In genomic region chr5:151166266-151166665, GRCm38 (mm10) we compare ENCODE assay signal across 8 mouse cellular contexts.
DNase-seq lines count a peak whose midpoint lies in the region; ATAC-seq and TF ChIP-seq lines count a peak whose summit lies in the region.

No protein-coding gene starts in this region.

- no peaks in the 10 kb centered on the region for H3K36me3 ChIP-seq in kidney, embryonic 14.5 days (ENCODE audit: control insufficient read depth, insufficient read depth, low read length)
- no peaks in the 10 kb centered on the region for H3K36me3 ChIP-seq in forebrain, embryonic 10.5 days (replicated peaks)

- TF ChIP-seq POLR2A in cortical plate, adult 2 months (IDR thresholded peaks at IDR 0.05; ENCODE audit: extremely low read depth, insufficient read depth, low read length) = no peak

- peaks cover 3% of the 10 kb centered on the region; the same call in 1 of the 2 replicates for H3K4me1 ChIP-seq in kidney, embryonic 14.5 days (ENCODE audit: control insufficient read depth, insufficient read depth, low read length)
- H3K4me1 ChIP-seq in cortical plate, adult 2 months (ENCODE audit: control insufficient read depth, insufficient read depth, low read length) = no peaks in the 10 kb centered on the region; the same call in 1 of the 2 replicates
- H3K4me1 ChIP-seq in forebrain, embryonic 10.5 days = peaks cover 26% of the 10 kb centered on the region

- no peaks in the 10 kb centered on the region for H3K27me3 ChIP-seq in kidney, embryonic 14.5 days (ENCODE audit: control insufficient read depth, insufficient read depth, low read length)
- no peaks in the 10 kb centered on the region for H3K27me3 ChIP-seq in forebrain, embryonic 10.5 days (ENCODE audit: poor library complexity, severe bottlenecking)

- no peak overlapping the region for H3K4me2 ChIP-seq in kidney, embryonic 14.5 days (replicated peaks; ENCODE audit: low read depth, low read length)

- no peak for TF ChIP-seq CTCF in cortical plate, adult 2 months (IDR thresholded peaks at IDR 0.05; ENCODE audit: extremely low read depth, insufficient read depth, low read length)

- intact Hi-C loops in heart, postnatal 10 days (cut with DNase I) = no loop called here

- H3K9ac ChIP-seq in kidney, embryonic 14.5 days (ENCODE audit: low read depth, low read length) = no peak overlapping the region

- ATAC-seq in kidney, embryonic 14.5 days (ENCODE audit: low FRiP score, low TSS enrichment) = no peak

- H3K9me3 ChIP-seq in kidney, embryonic 14.5 days (ENCODE audit: control insufficient read depth, low read length) = no peaks in the 10 kb centered on the region
- H3K9me3 ChIP-seq in forebrain, embryonic 10.5 days = no peaks in the 10 kb centered on the region

- WGBS in kidney, embryonic 14.5 days = 83% methylated on average over 5 of the region's 5 CpGs
- 86% methylated on average over 5 of the region's 5 CpGs for WGBS in forebrain, embryonic 10.5 days

- peak; percentile 68 for DNase-seq in kidney, adult 18-20 months
- DNase-seq in heart, postnatal 10 days = peak; percentile 83 to 87
- DNase-seq in lung, adult 18-20 months = peak; percentile 88 to 91
- DNase-seq in spleen, postnatal 10 days (ENCODE audit: low spot score in 2 of 2) = no peak
- DNase-seq in forebrain, embryonic 10.5 days (ENCODE audit: extremely low spot score, low spot score) = no peak
- no peak for DNase-seq in thymus, postnatal 14 days

- H3K4me3 ChIP-seq in kidney, embryonic 14.5 days (ENCODE audit: low read length) = no peak overlapping the region
- H3K4me3 ChIP-seq in cortical plate, adult 2 months (ENCODE audit: insufficient read depth, low read length) = no peak overlapping the region
- H3K4me3 ChIP-seq in forebrain, embryonic 10.5 days = no peak overlapping the region

- no peak overlapping the region for H3K27ac ChIP-seq in kidney, embryonic 14.5 days (ENCODE audit: low read depth, low read length)
- peak overlapping the region; percentile 78 for H3K27ac ChIP-seq in cortical plate, adult 2 months (ENCODE audit: insufficient read depth, low read length)
- no peak overlapping the region for H3K27ac ChIP-seq in forebrain, embryonic 10.5 days

Comparison
In these comparisons a context has a peak if more than half of its experiments do, and no peak if none do; other contexts are left out.
1. DNase-seq: peak in kidney, adult 18-20 months (single experiment), heart, postnatal 10 days (2 of 2) and lung, adult 18-20 months (2 of 2); none in spleen, postnatal 10 days (0 of 2), forebrain, embryonic 10.5 days (single experiment) and thymus, postnatal 14 days (single experiment).